Mouse (Mus musculus) heart, adult 2 months (tissue): ENCODE measurements around the gene Pten.

Source experiments
- CTCF ChIP-seq: fragments of 200-600 bp; IDR thresholded peaks from 2 replicates; pipeline ENCODE4 v1.8.1; 2022; ENCODE audit warnings: antibody characterized with exemption, mild to moderate bottlenecking, moderate library complexity
- EP300 ChIP-seq: fragments of 200-500 bp; IDR thresholded peaks from 2 replicates; pipeline ENCODE4 v1.6.1; 2011; ENCODE audit warnings: low read depth, low read length, control low read depth; ENCODE audit not compliant: insufficient read depth

DNA sequence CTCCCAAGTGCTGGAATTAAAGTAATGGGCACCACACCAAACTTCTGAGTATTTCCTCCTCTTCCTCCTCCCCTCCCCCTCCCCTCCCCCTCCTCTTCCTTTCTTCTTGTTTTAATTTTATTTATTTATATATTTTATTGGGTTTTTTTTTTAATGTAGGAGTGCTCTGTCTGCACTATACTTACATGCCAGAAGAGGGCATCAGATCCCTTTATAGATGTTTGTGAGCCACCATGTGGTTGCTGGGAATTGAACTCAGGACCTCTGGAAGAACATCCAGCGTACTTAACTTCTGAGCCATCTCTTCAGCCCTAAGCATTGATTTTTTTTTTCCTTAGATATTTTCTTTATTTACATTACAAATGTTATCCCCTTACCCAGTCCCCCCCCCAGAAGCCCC is 37.0 kb upstream of the Pten start:
- TF ChIP-seq CTCF (peak; percentile 52), EP300 (no peak)
